Mouse (Mus musculus) cerebellum, adult 2 months (tissue): ENCODE data around the gene Twf2. TPM values are rescaled to one million over a fixed set of nuclear protein-coding genes. Genes with fewer than 3 reads are reported as not detected.

Experiments
- DNase-seq, 2 experiments: peaks; one replicate each; pipeline ENCODE4 v3.0.0; 2021
- H3K27ac ChIP-seq: fragments of 200-500 bp; 2 replicates; pipeline ENCODE4 v1.5.1; 2012; ENCODE audit warnings: low read length, control low read depth, inconsistent platforms; ENCODE audit not compliant: insufficient read depth
- H3K27me3 ChIP-seq: fragments of 200-500 bp; 2 replicates; pipeline ENCODE4 v1.6.1; 2012; ENCODE audit warnings: inconsistent platforms, mild to moderate bottlenecking, low read length, moderate library complexity; ENCODE audit not compliant: control insufficient read depth, insufficient read depth
- H3K4me1 ChIP-seq: fragments of 200-500 bp; 2 replicates; pipeline ENCODE4 v1.6.1; 2011; ENCODE audit warnings: low read length; ENCODE audit not compliant: control insufficient read depth, insufficient read depth
- H3K4me3 ChIP-seq: fragments of 200-500 bp; replicated peaks from 2 replicates; pipeline ENCODE3; 2011; ENCODE audit warnings: mild to moderate bottlenecking, low read depth, low read length, control low read depth; ENCODE audit not compliant: insufficient read depth
- CTCF ChIP-seq: fragments of 200-500 bp; IDR thresholded peaks from 2 replicates; pipeline ENCODE4 v1.5.1; 2011; ENCODE audit warnings: low read depth, mild to moderate bottlenecking, control low read depth, low read length, moderate library complexity, borderline replicate concordance; ENCODE audit not compliant: insufficient read depth
- POLR2A ChIP-seq: fragments of 200-500 bp; IDR thresholded peaks from 2 replicates; pipeline ENCODE4 v1.6.1; 2011; ENCODE audit warnings: low read length, control low read depth, borderline replicate concordance; ENCODE audit not compliant: insufficient read depth
- WGBS: fragments of 180-500 bp; shearing (Covaris S2); methylation state at CpG from one replicate; pipeline ENCODE4 v1.1.7; 2018; 5-methylcytosine and 5-hydroxymethylcytosine counted together
- polyA plus RNA-seq: library from polyadenylated mRNA; depleted of rRNA; stranded (reverse); fragments of >200 nt; gene quantifications from 2 replicates; pipeline ENCODE4 v1.2.3, GENCODE M21; 2012

The Twf2 gene
- polyA plus RNA-seq, 1 experiment: 54.7 TPM

- TF ChIP-seq POLR2A (no peak), CTCF (no peak)
- 93% methylated on average over 9 of the region's 9 CpGs for WGBS
- no peak for DNase-seq
- peaks cover 32% of the 10 kb centered on the region for H3K4me1 ChIP-seq
- H3K27ac ChIP-seq: no peak overlapping the region
- H3K27me3 ChIP-seq: no peaks in the 10 kb centered on the region
- no peak overlapping the region for H3K4me3 ChIP-seq
Observed at GRCm38 (mm10) chr9:106197732-106198131, 5.2 kb upstream of the Twf2 start.

GRCm38 (mm10) chr9:106198962-106199458 is 3.9 kb upstream of the Twf2 start:
- Histone ChIP-seq H3K27me3 (no peaks in the 10 kb centered on the region), H3K27ac (peak overlapping the region; percentile 48), H3K4me3 (peak overlapping the region; percentile 87), H3K4me1 (peaks cover 31% of the 10 kb centered on the region)
- DNase-seq: peak; percentile 48 to 60
- TF ChIP-seq CTCF (no peak), POLR2A (0 out of 2 replicates have a peak, but pooled peaks have one; percentile 19)
- 2% methylated on average over 51 of the region's 51 CpGs for WGBS

- DNase-seq: no peak
- 74% methylated on average over 18 of the region's 18 CpGs for WGBS
- H3K27ac ChIP-seq: peak within 1 kb of the TSS; percentile 48
- H3K4me3 ChIP-seq: peak within 1 kb of the TSS; percentile 87
- no peak for TF ChIP-seq POLR2A
- TF ChIP-seq CTCF: no peak
- H3K27me3 ChIP-seq: no peaks in the 10 kb centered on the region
- peaks cover 33% of the 10 kb centered on the region for H3K4me1 ChIP-seq
Observed at GRCm38 (mm10) chr9:106199535-106200272, 3.2 kb upstream of the Twf2 start, which contains the start of gene Ppm1m. Gene Ppm1m, minus strand, starts transcription at chr9:106199746.

- TF ChIP-seq POLR2A (no peak), CTCF (no peak)
- Histone ChIP-seq H3K4me1 (peaks cover 35% of the 10 kb centered on the region), H3K27me3 (no peaks in the 10 kb centered on the region), H3K4me3 (peak overlapping the region; percentile 71), H3K27ac (peak overlapping the region; percentile 90; the same call in 1 of the 2 replicates)
- 82% methylated on average over 3 of the region's 3 CpGs for WGBS
- DNase-seq: peak in 1 of 2 experiments; percentile 12
Observed at GRCm38 (mm10) chr9:106201895-106202294, 1.0 kb upstream of the Twf2 start.

GRCm38 (mm10) chr9:106203990-106204851 is 1.3 kb downstream of the Twf2 start:
- TF ChIP-seq POLR2A (no peak), CTCF (no peak)
- Histone ChIP-seq H3K4me3 (peak overlapping the region; percentile 71), H3K27me3 (no peaks in the 10 kb centered on the region), H3K4me1 (peaks cover 37% of the 10 kb centered on the region), H3K27ac (peak overlapping the region; percentile 79)
- WGBS: 12% methylated on average over 7 of the region's 7 CpGs
- peak; percentile 79 to 85 for DNase-seq

- Histone ChIP-seq H3K4me3 (no peak overlapping the region), H3K27ac (no peak overlapping the region), H3K27me3 (no peaks in the 10 kb centered on the region), H3K4me1 (peaks cover 39% of the 10 kb centered on the region)
- WGBS: 59% methylated on average over 7 of the region's 7 CpGs
- peak; percentile 33 to 68 for DNase-seq
- TF ChIP-seq CTCF: no peak
- no peak for TF ChIP-seq POLR2A
Observed at GRCm38 (mm10) chr9:106205713-106206290, 2.9 kb downstream of the Twf2 start.

GRCm38 (mm10) chr9:106206515-106206914 is 3.6 kb downstream of the Twf2 start:
- no peak for TF ChIP-seq POLR2A
- TF ChIP-seq CTCF: no peak
- Histone ChIP-seq H3K27ac (no peak overlapping the region), H3K4me1 (peaks cover 41% of the 10 kb centered on the region), H3K27me3 (no peaks in the 10 kb centered on the region), H3K4me3 (no peak overlapping the region)
- 18% methylated on average over 2 of the region's 2 CpGs for WGBS
- DNase-seq: peak in 1 of 2 experiments; percentile 24
